Mouse (Mus musculus): ENCODE measurements around the gene Nos1ap. TPM values are rescaled to one million over a fixed set of nuclear protein-coding genes. Genes with fewer than 3 reads are reported as not detected.
A peak's percentile ranks its signal among the peaks of the same experiment; 100 is the strongest.

The Nos1ap gene
- polyA plus RNA-seq, 1 experiment from 2014 or later = 14.6 TPM

- H3K4me1 ChIP-seq (ENCODE audit: control insufficient read depth, insufficient read depth, low read length) = peaks cover 18% of the 10 kb centered on the region
- no peak overlapping the region for H3K4me3 ChIP-seq (ENCODE audit: low read length)
- no peak overlapping the region for H3K9ac ChIP-seq (ENCODE audit: low read length)
- no peaks in the 10 kb centered on the region for H3K27me3 ChIP-seq (ENCODE audit: control insufficient read depth, insufficient read depth, low read length)
- H3K9me3 ChIP-seq (replicated peaks; ENCODE audit: control insufficient read depth, low read length) = no peaks in the 10 kb centered on the region
- no peak overlapping the region for H3K27ac ChIP-seq (ENCODE audit: low read length)
- ATAC-seq (replicated peaks; ENCODE audit: extremely low read depth, insufficient read depth, low FRiP score) = no peak
- H3K36me3 ChIP-seq (ENCODE audit: control insufficient read depth, insufficient read depth) = no peaks in the 10 kb centered on the region
- no peak overlapping the region for H3K4me2 ChIP-seq (ENCODE audit: low read depth, low read length)
- WGBS = 76% methylated on average over 8 of the region's 8 CpGs
These were observed 93.4 kb downstream of the Nos1ap start for GRCm38 (mm10) chr1:170496221-170496620.

- Histone ChIP-seq H3K27ac (ENCODE audit: low read length) (no peak overlapping the region), H3K36me3 (ENCODE audit: control insufficient read depth, insufficient read depth) (no peaks in the 10 kb centered on the region), H3K4me3 (ENCODE audit: low read length) (no peak overlapping the region), H3K4me2 (ENCODE audit: low read depth, low read length) (no peak overlapping the region), H3K9me3 (replicated peaks; ENCODE audit: control insufficient read depth, low read length) (no peaks in the 10 kb centered on the region), H3K9ac (ENCODE audit: low read length) (no peak overlapping the region), H3K27me3 (ENCODE audit: control insufficient read depth, insufficient read depth, low read length) (no peaks in the 10 kb centered on the region), H3K4me1 (ENCODE audit: control insufficient read depth, insufficient read depth, low read length) (peaks cover 18% of the 10 kb centered on the region)
- WGBS = 32% methylated on average over 13 of the region's 13 CpGs
- no peak; the same call in 1 of the 2 replicates for ATAC-seq (replicated peaks; ENCODE audit: extremely low read depth, insufficient read depth, low FRiP score)
These were observed 94.0 kb downstream of the Nos1ap start for GRCm38 (mm10) chr1:170495538-170496183.

GRCm38 (mm10) chr1:170492527-170492926, 97.1 kb downstream of the Nos1ap start:
- ATAC-seq (replicated peaks; ENCODE audit: extremely low read depth, insufficient read depth, low FRiP score) = no peak
- Histone ChIP-seq H3K9me3 (replicated peaks; ENCODE audit: control insufficient read depth, low read length) (no peaks in the 10 kb centered on the region), H3K4me2 (ENCODE audit: low read depth, low read length) (no peak overlapping the region), H3K27me3 (ENCODE audit: control insufficient read depth, insufficient read depth, low read length) (no peaks in the 10 kb centered on the region), H3K9ac (ENCODE audit: low read length) (no peak overlapping the region), H3K4me1 (ENCODE audit: control insufficient read depth, insufficient read depth, low read length) (peaks cover 11% of the 10 kb centered on the region), H3K4me3 (ENCODE audit: low read length) (no peak overlapping the region), H3K27ac (ENCODE audit: low read length) (no peak overlapping the region), H3K36me3 (ENCODE audit: control insufficient read depth, insufficient read depth) (no peaks in the 10 kb centered on the region)
- 85% methylated on average over 2 of the region's 2 CpGs for WGBS

GRCm38 (mm10) chr1:170492027-170492426, 97.6 kb downstream of the Nos1ap start:
- Histone ChIP-seq H3K4me3 (ENCODE audit: low read length) (no peak overlapping the region), H3K36me3 (ENCODE audit: control insufficient read depth, insufficient read depth) (no peaks in the 10 kb centered on the region), H3K9me3 (replicated peaks; ENCODE audit: control insufficient read depth, low read length) (no peaks in the 10 kb centered on the region), H3K4me2 (ENCODE audit: low read depth, low read length) (no peak overlapping the region), H3K4me1 (ENCODE audit: control insufficient read depth, insufficient read depth, low read length) (peaks cover 11% of the 10 kb centered on the region), H3K9ac (ENCODE audit: low read length) (no peak overlapping the region), H3K27me3 (ENCODE audit: control insufficient read depth, insufficient read depth, low read length) (no peaks in the 10 kb centered on the region), H3K27ac (ENCODE audit: low read length) (no peak overlapping the region)
- WGBS = 70% methylated on average over 4 of the region's 4 CpGs
- no peak for ATAC-seq (replicated peaks; ENCODE audit: extremely low read depth, insufficient read depth, low FRiP score)

- ATAC-seq (replicated peaks; ENCODE audit: extremely low read depth, insufficient read depth, low FRiP score) = no peak
- H3K4me3 ChIP-seq (ENCODE audit: low read length) = no peak overlapping the region
- 55% methylated on average over 7 of the region's 7 CpGs for WGBS
- no peak overlapping the region for H3K27ac ChIP-seq (ENCODE audit: low read length)
- no peaks in the 10 kb centered on the region for H3K36me3 ChIP-seq (ENCODE audit: control insufficient read depth, insufficient read depth)
- H3K27me3 ChIP-seq (ENCODE audit: control insufficient read depth, insufficient read depth, low read length) = no peaks in the 10 kb centered on the region
- no peak overlapping the region for H3K9ac ChIP-seq (ENCODE audit: low read length)
- H3K4me1 ChIP-seq (ENCODE audit: control insufficient read depth, insufficient read depth, low read length) = peaks cover 12% of the 10 kb centered on the region
- no peak overlapping the region for H3K4me2 ChIP-seq (ENCODE audit: low read depth, low read length)
- no peaks in the 10 kb centered on the region for H3K9me3 ChIP-seq (replicated peaks; ENCODE audit: control insufficient read depth, low read length)
These were observed 99.7 kb downstream of the Nos1ap start for GRCm38 (mm10) chr1:170489936-170490335.

GRCm38 (mm10) chr1:170489450-170489849, 100.2 kb downstream of the Nos1ap start:
- Histone ChIP-seq H3K27me3 (ENCODE audit: control insufficient read depth, insufficient read depth, low read length) (no peaks in the 10 kb centered on the region), H3K4me1 (ENCODE audit: control insufficient read depth, insufficient read depth, low read length) (peaks cover 14% of the 10 kb centered on the region), H3K9ac (ENCODE audit: low read length) (no peak overlapping the region), H3K36me3 (ENCODE audit: control insufficient read depth, insufficient read depth) (no peaks in the 10 kb centered on the region), H3K4me3 (ENCODE audit: low read length) (no peak overlapping the region), H3K4me2 (ENCODE audit: low read depth, low read length) (no peak overlapping the region), H3K27ac (ENCODE audit: low read length) (no peak overlapping the region), H3K9me3 (replicated peaks; ENCODE audit: control insufficient read depth, low read length) (no peaks in the 10 kb centered on the region)
- no peak for ATAC-seq (replicated peaks; ENCODE audit: extremely low read depth, insufficient read depth, low FRiP score)
- 81% methylated on average over 6 of the region's 6 CpGs for WGBS

GRCm38 (mm10) chr1:170485119-170485518, 104.5 kb downstream of the Nos1ap start:
- H3K4me2 ChIP-seq (ENCODE audit: low read depth, low read length) = no peak overlapping the region
- ATAC-seq (replicated peaks; ENCODE audit: extremely low read depth, insufficient read depth, low FRiP score) = no peak
- no peaks in the 10 kb centered on the region for H3K9me3 ChIP-seq (replicated peaks; ENCODE audit: control insufficient read depth, low read length)
- no peak overlapping the region for H3K27ac ChIP-seq (ENCODE audit: low read length)
- H3K4me3 ChIP-seq (ENCODE audit: low read length) = no peak overlapping the region
- H3K9ac ChIP-seq (ENCODE audit: low read length) = no peak overlapping the region
- H3K36me3 ChIP-seq (ENCODE audit: control insufficient read depth, insufficient read depth) = no peaks in the 10 kb centered on the region
- H3K4me1 ChIP-seq (ENCODE audit: control insufficient read depth, insufficient read depth, low read length) = peaks cover 24% of the 10 kb centered on the region
- WGBS = 29% methylated on average over 4 of the region's 4 CpGs
- H3K27me3 ChIP-seq (ENCODE audit: control insufficient read depth, insufficient read depth, low read length) = no peaks in the 10 kb centered on the region

- Histone ChIP-seq H3K4me2 (ENCODE audit: low read depth, low read length) (no peak overlapping the region), H3K36me3 (ENCODE audit: control insufficient read depth, insufficient read depth) (no peaks in the 10 kb centered on the region), H3K9ac (ENCODE audit: low read length) (no peak overlapping the region), H3K9me3 (replicated peaks; ENCODE audit: control insufficient read depth, low read length) (no peaks in the 10 kb centered on the region), H3K27ac (ENCODE audit: low read length) (no peak overlapping the region), H3K4me1 (ENCODE audit: control insufficient read depth, insufficient read depth, low read length) (peaks cover 40% of the 10 kb centered on the region), H3K4me3 (ENCODE audit: low read length) (no peak overlapping the region), H3K27me3 (ENCODE audit: control insufficient read depth, insufficient read depth, low read length) (no peaks in the 10 kb centered on the region)
- 82% methylated on average over 7 of the region's 8 CpGs for WGBS
- ATAC-seq (replicated peaks; ENCODE audit: extremely low read depth, insufficient read depth, low FRiP score) = no peak
These were observed 107.3 kb downstream of the Nos1ap start for GRCm38 (mm10) chr1:170482236-170482905.

GRCm38 (mm10) chr1:170481093-170481492, 108.6 kb downstream of the Nos1ap start:
- WGBS = 67% methylated on average over 3 of the region's 3 CpGs
- Histone ChIP-seq H3K4me1 (ENCODE audit: control insufficient read depth, insufficient read depth, low read length) (peaks cover 37% of the 10 kb centered on the region), H3K36me3 (ENCODE audit: control insufficient read depth, insufficient read depth) (no peaks in the 10 kb centered on the region), H3K4me2 (ENCODE audit: low read depth, low read length) (no peak overlapping the region), H3K9me3 (replicated peaks; ENCODE audit: control insufficient read depth, low read length) (no peaks in the 10 kb centered on the region), H3K9ac (ENCODE audit: low read length) (no peak overlapping the region), H3K27ac (ENCODE audit: low read length) (0 out of 2 replicates have a peak overlapping the region, but pooled peaks have one; percentile 5), H3K27me3 (ENCODE audit: control insufficient read depth, insufficient read depth, low read length) (no peaks in the 10 kb centered on the region), H3K4me3 (ENCODE audit: low read length) (no peak overlapping the region)
- ATAC-seq (replicated peaks; ENCODE audit: extremely low read depth, insufficient read depth, low FRiP score) = no peak
